Mouse (Mus musculus) embryonic facial prominence, embryonic 15.5 days (tissue): ENCODE measurements around the gene Nlk. TPM values are rescaled to one million over a fixed set of nuclear protein-coding genes. Genes with fewer than 3 reads are reported as not detected.

ENCODE experiments used
- ATAC-seq: fragments of 200-750 bp; cut with Nextera tagmentation; 2 replicates; pipeline ENCODE4 v1.8.0; 2017; ENCODE audit warnings: low read depth, moderate TSS enrichment; ENCODE audit not compliant: insufficient number of reproducible peaks, low FRiP score, low TSS enrichment
- H3K27ac ChIP-seq: fragments of 300-500 bp; sonication (generic); replicated peaks from 2 replicates; pipeline ENCODE4 v1.5.1; 2015; ENCODE audit warnings: mild to moderate bottlenecking, inconsistent platforms
- H3K27me3 ChIP-seq: fragments of 300-500 bp; sonication (generic); 2 replicates; pipeline ENCODE4 v1.6.1; 2015; ENCODE audit warnings: inconsistent platforms
- H3K36me3 ChIP-seq: fragments of 300-500 bp; sonication (generic); 2 replicates; pipeline ENCODE4 v1.6.1; 2015; ENCODE audit warnings: mild to moderate bottlenecking, inconsistent platforms
- H3K4me1 ChIP-seq: fragments of 300-500 bp; sonication (generic); 2 replicates; pipeline ENCODE4 v1.6.1; 2015; ENCODE audit warnings: inconsistent platforms
- H3K4me2 ChIP-seq: fragments of 300-500 bp; sonication (generic); replicated peaks from 2 replicates; pipeline ENCODE4 v1.6.1; 2015; ENCODE audit warnings: mild to moderate bottlenecking, inconsistent platforms
- H3K4me3 ChIP-seq: fragments of 300-500 bp; sonication (generic); replicated peaks from 2 replicates; pipeline ENCODE4 v1.5.1; 2015; ENCODE audit warnings: mild to moderate bottlenecking, inconsistent platforms
- H3K9ac ChIP-seq: fragments of 300-500 bp; sonication (generic); 2 replicates; pipeline ENCODE4 v1.6.1; 2015; ENCODE audit warnings: inconsistent platforms
- H3K9me3 ChIP-seq: fragments of 300-500 bp; sonication (generic); replicated peaks from 2 replicates; pipeline ENCODE4 v1.6.1; 2016; ENCODE audit warnings: inconsistent platforms
- WGBS: fragments of 180-500 bp; shearing (Covaris S2); methylation state at CpG from one replicate; pipeline ENCODE4 v1.1.7; 2015; 5-methylcytosine and 5-hydroxymethylcytosine counted together
- polyA plus RNA-seq: library from polyadenylated mRNA; unstranded; fragments of >200 nt; fragmentation: Nextera tagmentation; extraction: Ambion mirVana; gene quantifications from 2 replicates; pipeline ENCODE4 v1.2.1, GENCODE M21; 2015

Gene Nlk
- polyA plus RNA-seq, 1 experiment from 2014 or later, result 12.3 TPM

GRCm38 (mm10) chr11:78628871-78629270, 68.3 kb downstream of the Nlk start:
- Histone ChIP-seq H3K4me3 (no peak overlapping the region), H3K4me1 (no peaks in the 10 kb centered on the region), H3K4me2 (no peak overlapping the region), H3K9ac (no peak overlapping the region), H3K27me3 (no peaks in the 10 kb centered on the region), H3K9me3 (no peaks in the 10 kb centered on the region), H3K27ac (no peak overlapping the region), H3K36me3 (0 out of 2 replicates have a peak, but pooled peaks cover 3% of the 10 kb centered on the region)
- no peak for ATAC-seq
- WGBS, result 52% methylated on average over 3 of the region's 3 CpGs

- no peaks in the 10 kb centered on the region for H3K4me1 ChIP-seq
- 61% methylated on average over 3 of the region's 3 CpGs for WGBS
Measured at GRCm38 (mm10) chr11:78624377-78624776, 72.8 kb downstream of the Nlk start.

DNA sequence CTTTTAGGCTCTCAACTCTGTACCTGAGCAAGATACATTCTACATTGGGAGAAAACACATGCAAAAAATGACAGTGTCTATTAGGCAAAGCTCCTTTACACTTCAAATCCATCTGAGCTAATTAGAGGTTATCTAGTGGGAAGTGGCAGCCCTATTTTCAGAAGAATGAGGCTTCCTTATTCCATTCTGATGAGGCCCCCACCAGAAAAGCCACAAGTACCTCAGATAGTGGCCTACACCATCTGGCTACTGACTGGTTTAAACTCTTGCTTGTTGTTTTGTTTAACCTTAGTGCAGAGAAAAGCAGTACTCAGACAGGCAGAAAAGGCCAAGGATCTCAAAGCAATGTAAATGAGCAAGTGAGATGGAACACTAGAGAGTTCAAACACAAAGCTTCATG, 75.2 kb downstream of the Nlk start:
- Histone ChIP-seq H3K9me3 (no peaks in the 10 kb centered on the region), H3K36me3 (0 out of 2 replicates have a peak, but pooled peaks cover 3% of the 10 kb centered on the region)

More at GRCm38 (mm10) chr11:78624377-78624776, 72.8 kb downstream of the Nlk start:
- no peak overlapping the region for H3K27ac ChIP-seq
- H3K27me3 ChIP-seq, result no peaks in the 10 kb centered on the region
- no peak for ATAC-seq
- H3K36me3 ChIP-seq, result 0 out of 2 replicates have a peak, but pooled peaks cover 3% of the 10 kb centered on the region
- no peak overlapping the region for H3K4me3 ChIP-seq
- no peak overlapping the region for H3K9ac ChIP-seq
- no peaks in the 10 kb centered on the region for H3K9me3 ChIP-seq
- no peak overlapping the region for H3K4me2 ChIP-seq

GRCm38 (mm10) chr11:78620179-78620578, 77.0 kb downstream of the Nlk start:
- WGBS, result 93% methylated on average over 3 of the region's 3 CpGs
- Histone ChIP-seq H3K4me2 (no peak overlapping the region), H3K4me1 (no peaks in the 10 kb centered on the region), H3K4me3 (no peak overlapping the region), H3K9me3 (no peaks in the 10 kb centered on the region), H3K27me3 (no peaks in the 10 kb centered on the region), H3K27ac (no peak overlapping the region), H3K36me3 (0 out of 2 replicates have a peak, but pooled peaks cover 3% of the 10 kb centered on the region), H3K9ac (no peak overlapping the region)
- no peak for ATAC-seq

More for the DNA sequence above, 75.2 kb downstream of the Nlk start:
- no peak overlapping the region for H3K9ac ChIP-seq
- ATAC-seq, result no peak
- no peak overlapping the region for H3K4me3 ChIP-seq
- H3K27ac ChIP-seq, result no peak overlapping the region
- no peaks in the 10 kb centered on the region for H3K4me1 ChIP-seq
- no peaks in the 10 kb centered on the region for H3K27me3 ChIP-seq
- H3K4me2 ChIP-seq, result no peak overlapping the region

- no peak overlapping the region for H3K4me2 ChIP-seq
- ATAC-seq, result no peak
Measured at GRCm38 (mm10) chr11:78611273-78611672, 85.9 kb downstream of the Nlk start.

GRCm38 (mm10) chr11:78609657-78610056, 87.5 kb downstream of the Nlk start:
- no peaks in the 10 kb centered on the region for H3K27me3 ChIP-seq
- H3K36me3 ChIP-seq, result no peaks in the 10 kb centered on the region; the same call in 1 of the 2 replicates
- no peak overlapping the region for H3K4me2 ChIP-seq
- H3K27ac ChIP-seq, result no peak overlapping the region
- no peak for ATAC-seq
- WGBS, result 91% methylated on average over 4 of the region's 4 CpGs
- H3K9ac ChIP-seq, result no peak overlapping the region
- no peak overlapping the region for H3K4me3 ChIP-seq
- no peaks in the 10 kb centered on the region for H3K9me3 ChIP-seq
- H3K4me1 ChIP-seq, result no peaks in the 10 kb centered on the region

More at GRCm38 (mm10) chr11:78611273-78611672, 85.9 kb downstream of the Nlk start:
- Histone ChIP-seq H3K4me1 (no peaks in the 10 kb centered on the region), H3K9ac (no peak overlapping the region), H3K27me3 (no peaks in the 10 kb centered on the region), H3K4me3 (no peak overlapping the region), H3K36me3 (no peaks in the 10 kb centered on the region; the same call in 1 of the 2 replicates), H3K9me3 (no peaks in the 10 kb centered on the region), H3K27ac (no peak overlapping the region)

GRCm38 (mm10) chr11:78604826-78605225, 92.3 kb downstream of the Nlk start:
- 75% methylated on average over 1 of the region's 1 CpGs for whole genome bisulfite sequencing
- no peak overlapping the region for H3K9ac ChIP-seq
- H3K4me3 ChIP-seq, result no peak overlapping the region
- H3K4me1 ChIP-seq, result no peaks in the 10 kb centered on the region
- no peak for ATAC-seq
- no peaks in the 10 kb centered on the region for H3K9me3 ChIP-seq
- peaks cover 4% of the 10 kb centered on the region; the same call in 1 of the 2 replicates for H3K36me3 ChIP-seq
- no peaks in the 10 kb centered on the region for H3K27me3 ChIP-seq
- H3K4me2 ChIP-seq, result no peak overlapping the region
- no peak overlapping the region for H3K27ac ChIP-seq

DNA sequence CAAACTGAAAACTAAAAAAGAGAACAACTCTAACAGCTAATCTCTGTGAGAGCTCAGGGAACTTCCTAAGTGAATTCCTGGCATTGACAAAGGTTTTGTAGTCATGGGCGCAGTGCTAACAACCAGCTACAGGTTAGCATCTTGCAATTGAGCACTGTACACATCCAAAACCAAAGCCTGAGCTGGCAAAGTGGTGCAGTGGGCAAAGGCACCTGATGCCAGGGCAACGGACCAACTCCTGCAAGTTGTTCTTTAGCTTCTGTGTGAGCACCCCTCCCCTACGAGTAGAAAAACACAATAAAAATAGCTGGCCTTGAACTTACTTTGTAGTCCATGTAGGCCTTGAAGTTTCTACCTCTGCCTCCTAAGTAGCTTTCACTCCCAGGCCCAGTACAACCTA, 94.4 kb downstream of the Nlk start:
- Histone ChIP-seq H3K4me2 (no peak overlapping the region), H3K27me3 (no peaks in the 10 kb centered on the region), H3K36me3 (peaks cover 4% of the 10 kb centered on the region; the same call in 1 of the 2 replicates), H3K9ac (no peak overlapping the region), H3K4me1 (no peaks in the 10 kb centered on the region), H3K4me3 (no peak overlapping the region), H3K27ac (no peak overlapping the region), H3K9me3 (no peaks in the 10 kb centered on the region)
- ATAC-seq, result no peak
- WGBS, result 86% methylated on average over 3 of the region's 3 CpGs

- no peak overlapping the region for H3K27ac ChIP-seq
- peaks cover 4% of the 10 kb centered on the region; the same call in 1 of the 2 replicates for H3K36me3 ChIP-seq
- ATAC-seq, result no peak
- 0 out of 2 replicates have a peak, but pooled peaks cover 4% of the 10 kb centered on the region for H3K4me1 ChIP-seq
- no peak overlapping the region for H3K4me2 ChIP-seq
- H3K9ac ChIP-seq, result no peak overlapping the region
- no peaks in the 10 kb centered on the region for H3K27me3 ChIP-seq
- 79% methylated on average over 4 of the region's 4 CpGs for WGBS
- H3K9me3 ChIP-seq, result no peaks in the 10 kb centered on the region
- no peak overlapping the region for H3K4me3 ChIP-seq
Measured at GRCm38 (mm10) chr11:78600926-78601590, 96.1 kb downstream of the Nlk start.

GRCm38 (mm10) chr11:78600496-78600895, 96.7 kb downstream of the Nlk start:
- no peak overlapping the region for H3K4me3 ChIP-seq
- WGBS, result 73% methylated on average over 3 of the region's 3 CpGs
- H3K9ac ChIP-seq, result no peak overlapping the region
- no peak overlapping the region for H3K4me2 ChIP-seq
- H3K4me1 ChIP-seq, result 0 out of 2 replicates have a peak, but pooled peaks cover 4% of the 10 kb centered on the region
- no peaks in the 10 kb centered on the region for H3K9me3 ChIP-seq
- no peak for ATAC-seq
- H3K36me3 ChIP-seq, result peaks cover 4% of the 10 kb centered on the region; the same call in 1 of the 2 replicates
- no peak overlapping the region for H3K27ac ChIP-seq
- no peaks in the 10 kb centered on the region for H3K27me3 ChIP-seq

DNA sequence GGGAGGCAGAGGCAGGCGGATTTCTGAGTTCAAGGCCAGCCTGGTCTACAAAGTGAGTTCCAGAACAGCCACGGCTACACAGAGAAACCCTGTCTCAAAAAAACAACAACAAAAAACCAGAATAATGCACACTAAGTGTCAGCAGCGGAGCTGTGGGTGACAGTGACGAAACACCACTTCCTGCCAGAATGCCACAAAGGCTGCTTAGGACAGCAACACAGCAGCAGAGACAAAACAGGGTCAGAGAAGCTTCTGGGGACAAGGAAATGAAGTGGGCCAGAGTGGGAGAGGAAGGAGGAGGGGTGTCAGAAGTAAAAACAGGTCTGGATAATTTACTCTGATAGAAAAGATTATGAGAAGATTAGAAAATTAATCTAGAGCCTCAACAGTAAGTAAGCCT, 97.1 kb downstream of the Nlk start:
- no peak overlapping the region for H3K4me3 ChIP-seq
- H3K27ac ChIP-seq, result no peak overlapping the region
- no peaks in the 10 kb centered on the region for H3K9me3 ChIP-seq
- peaks cover 4% of the 10 kb centered on the region; the same call in 1 of the 2 replicates for H3K36me3 ChIP-seq
- ATAC-seq, result no peak
- no peaks in the 10 kb centered on the region for H3K27me3 ChIP-seq
- no peak overlapping the region for H3K9ac ChIP-seq
- H3K4me2 ChIP-seq, result no peak overlapping the region
- H3K4me1 ChIP-seq, result 0 out of 2 replicates have a peak, but pooled peaks cover 4% of the 10 kb centered on the region
- WGBS, result 82% methylated on average over 4 of the region's 4 CpGs
